Mouse (Mus musculus) lung, embryonic 14.5 days (tissue): ENCODE data around the gene Urah. TPM values are rescaled to one million over a fixed set of nuclear protein-coding genes. Genes with fewer than 3 reads are reported as not detected.

Experiments
- ATAC-seq: fragments of 200-750 bp; cut with Nextera tagmentation; 2 replicates; pipeline ENCODE4 v1.8.0; 2017; ENCODE audit warnings: mild to moderate bottlenecking, moderate TSS enrichment, moderate library complexity; ENCODE audit not compliant: insufficient read depth
- DNase-seq: peaks from one replicate; pipeline ENCODE4 v3.0.0-alpha.2; 2015
- H3K27ac ChIP-seq: fragments of 300-500 bp; sonication (generic); 2 replicates; pipeline ENCODE4 v1.5.1; 2014; ENCODE audit warnings: low read depth, mild to moderate bottlenecking, moderate library complexity
- H3K27me3 ChIP-seq: fragments of 300-500 bp; sonication (generic); 2 replicates; pipeline ENCODE4 v1.6.1; 2014; ENCODE audit warnings: low read length, control low read depth; ENCODE audit not compliant: insufficient read depth
- H3K36me3 ChIP-seq: fragments of 300-500 bp; sonication (generic); 2 replicates; pipeline ENCODE4 v1.6.1; 2014; ENCODE audit warnings: control low read depth; ENCODE audit not compliant: insufficient read depth
- H3K4me1 ChIP-seq: fragments of 300-500 bp; sonication (generic); 2 replicates; pipeline ENCODE4 v1.6.1; 2014; ENCODE audit warnings: antibody characterized with exemption, control low read depth; ENCODE audit not compliant: insufficient read depth
- H3K4me2 ChIP-seq: fragments of 300-500 bp; sonication (generic); 2 replicates; pipeline ENCODE4 v1.6.1; 2014; ENCODE audit warnings: mild to moderate bottlenecking
- H3K4me3 ChIP-seq: fragments of 300-500 bp; sonication (generic); 2 replicates; pipeline ENCODE4 v1.5.1; 2014; ENCODE audit warnings: low read depth, low read length
- H3K9ac ChIP-seq: fragments of 300-500 bp; sonication (generic); 2 replicates; pipeline ENCODE4 v1.6.1; 2014
- H3K9me3 ChIP-seq: fragments of 300-500 bp; sonication (generic); 2 replicates; pipeline ENCODE4 v1.6.1; 2016; ENCODE audit warnings: low read depth, low read length, control low read depth
- CTCF ChIP-seq: IDR thresholded peaks from 2 replicates; pipeline ENCODE4 v1.5.1; 2016; ENCODE audit warnings: antibody characterized with exemption, low read depth
- WGBS: fragments of 180-500 bp; shearing (Covaris S2); extraction: QIAGEN DNeasy Blood & Tissue Kit; methylation state at CpG from one replicate; pipeline ENCODE4 v1.1.7; 2014; 5-methylcytosine and 5-hydroxymethylcytosine counted together
- polyA plus RNA-seq: library from polyadenylated mRNA; unstranded; fragments of >200 nt; fragmentation: Nextera tagmentation; extraction: Ambion mirVana; gene quantifications from 2 replicates; pipeline ENCODE4 v1.2.1, GENCODE M21; 2014

Gene Urah
- 2.2 and 3.2 TPM in 2 replicates for polyA plus RNA-seq

GRCm38 (mm10) chr7:140834968-140835757 lies at the start of gene Urah:
Urah (plus strand) TSS chr7:140835018.
- H3K4me2 ChIP-seq: peak within 1 kb of the TSS; percentile 13; the same call in 1 of the 2 replicates
- H3K4me1 ChIP-seq: no peaks in the 10 kb centered on the region
- ATAC-seq (peak; percentile 72; the same call in 1 of the 2 replicates), DNase-seq (peak; percentile 23)
- H3K9ac ChIP-seq: no peak within 1 kb of the TSS
- no peak for TF ChIP-seq CTCF
- H3K27me3 ChIP-seq: no peaks in the 10 kb centered on the region
- no peak within 1 kb of the TSS for H3K4me3 ChIP-seq
- 40% methylated on average over 20 of the region's 20 CpGs for WGBS
- H3K27ac ChIP-seq: no peak within 1 kb of the TSS
- no peaks in the 10 kb centered on the region for H3K9me3 ChIP-seq
- H3K36me3 ChIP-seq: no peaks in the 10 kb centered on the region

- no peaks in the 10 kb centered on the region for H3K4me1 ChIP-seq
- H3K4me2 ChIP-seq: no peak within 1 kb of the TSS
- DNase-seq: no peak
- no peak for TF ChIP-seq CTCF
- H3K9ac ChIP-seq: no peak within 1 kb of the TSS
- no peak for ATAC-seq
- no peaks in the 10 kb centered on the region for H3K27me3 ChIP-seq
- no peaks in the 10 kb centered on the region for H3K9me3 ChIP-seq
- no peak within 1 kb of the TSS for H3K4me3 ChIP-seq
- WGBS: 79% methylated on average over 33 of the region's 33 CpGs
- H3K27ac ChIP-seq: no peak within 1 kb of the TSS
- H3K36me3 ChIP-seq: no peaks in the 10 kb centered on the region
Observed at GRCm38 (mm10) chr7:140787406-140788052, 47.3 kb upstream of the Urah start, which contains the start of gene Syce1. Syce1 (minus strand) TSS chr7:140787852.

- H3K36me3 ChIP-seq: no peaks in the 10 kb centered on the region
- TF ChIP-seq CTCF: no peak
- H3K4me1 ChIP-seq: no peaks in the 10 kb centered on the region
- 82% methylated on average over 7 of the region's 7 CpGs for WGBS
- no peak for ATAC-seq
- H3K27me3 ChIP-seq: no peaks in the 10 kb centered on the region
- H3K4me3 ChIP-seq: no peak overlapping the region
- no peak for DNase-seq
- no peaks in the 10 kb centered on the region for H3K9me3 ChIP-seq
- no peak overlapping the region for H3K9ac ChIP-seq
- no peak overlapping the region for H3K27ac ChIP-seq
- H3K4me2 ChIP-seq: no peak overlapping the region
Observed at GRCm38 (mm10) chr7:140788053-140788435, 46.8 kb upstream of the Urah start.

- Histone ChIP-seq H3K27ac (no peak overlapping the region), H3K9ac (no peak overlapping the region), H3K9me3 (no peaks in the 10 kb centered on the region), H3K27me3 (no peaks in the 10 kb centered on the region), H3K4me3 (no peak overlapping the region), H3K4me1 (no peaks in the 10 kb centered on the region), H3K4me2 (no peak overlapping the region), H3K36me3 (no peaks in the 10 kb centered on the region)
- 46% methylated on average over 4 of the region's 4 CpGs for WGBS
- no peak for ATAC-seq
- no peak for DNase-seq
- TF ChIP-seq CTCF: no peak
Observed at GRCm38 (mm10) chr7:140793541-140793940, 41.3 kb upstream of the Urah start.

GRCm38 (mm10) chr7:140797619-140798018 lies 37.2 kb upstream of the Urah start:
- Histone ChIP-seq H3K9ac (no peak overlapping the region), H3K4me1 (no peaks in the 10 kb centered on the region), H3K27ac (no peak overlapping the region), H3K36me3 (no peaks in the 10 kb centered on the region), H3K4me3 (no peak overlapping the region), H3K4me2 (no peak overlapping the region), H3K27me3 (no peaks in the 10 kb centered on the region), H3K9me3 (no peaks in the 10 kb centered on the region)
- DNase-seq (no peak), ATAC-seq (no peak)
- TF ChIP-seq CTCF: no peak
- WGBS: 88% methylated on average over 3 of the region's 3 CpGs

- 56% methylated on average over 2 of the region's 2 CpGs for WGBS
- H3K27me3 ChIP-seq: no peaks in the 10 kb centered on the region
- no peak overlapping the region for H3K4me3 ChIP-seq
- H3K9me3 ChIP-seq: no peaks in the 10 kb centered on the region
- DNase-seq (no peak), ATAC-seq (no peak)
- H3K4me2 ChIP-seq: no peak overlapping the region
- H3K9ac ChIP-seq: no peak overlapping the region
- H3K27ac ChIP-seq: no peak overlapping the region
- no peak for TF ChIP-seq CTCF
- no peaks in the 10 kb centered on the region for H3K4me1 ChIP-seq
- no peaks in the 10 kb centered on the region for H3K36me3 ChIP-seq
Observed at GRCm38 (mm10) chr7:140798212-140798611, 36.6 kb upstream of the Urah start.

DNA sequence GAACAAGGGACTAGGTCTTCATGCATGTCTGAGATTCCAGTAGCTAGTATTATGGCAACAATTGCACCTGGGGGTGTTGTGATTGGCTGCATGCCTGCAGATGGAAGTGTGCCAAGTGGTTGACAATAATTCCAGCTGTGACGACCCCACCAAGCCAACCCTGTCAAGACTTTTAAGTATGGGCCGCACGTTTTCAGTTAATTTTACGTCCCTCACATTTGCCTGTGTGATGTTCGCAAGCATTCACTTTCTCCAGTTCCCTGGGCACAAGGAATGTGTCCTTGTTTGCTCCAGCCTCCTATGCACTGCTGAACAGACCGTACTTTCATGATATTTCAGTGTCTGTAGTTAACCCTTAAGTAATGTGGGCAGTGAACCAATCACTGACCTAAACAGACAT lies 32.2 kb upstream of the Urah start:
- H3K27ac ChIP-seq: no peak overlapping the region
- no peak for TF ChIP-seq CTCF
- H3K9ac ChIP-seq: no peak overlapping the region
- no peaks in the 10 kb centered on the region for H3K9me3 ChIP-seq
- H3K4me2 ChIP-seq: no peak overlapping the region
- no peaks in the 10 kb centered on the region for H3K4me1 ChIP-seq
- DNase-seq: no peak
- no peak overlapping the region for H3K4me3 ChIP-seq
- no peak for ATAC-seq
- WGBS: 68% methylated on average over 6 of the region's 6 CpGs
- no peaks in the 10 kb centered on the region for H3K36me3 ChIP-seq
- no peaks in the 10 kb centered on the region for H3K27me3 ChIP-seq
